Mouse (Mus musculus) heart, embryonic 10.5 days (tissue): ENCODE measurements around the gene Polg2. TPM values are rescaled to one million over a fixed set of nuclear protein-coding genes. Genes with fewer than 3 reads are reported as not detected.
A peak's percentile ranks its signal among the peaks of the same experiment; 100 is the strongest.
"Not testable (repeated sequence)": the region's sequence is repeated elsewhere in the genome, so short reads cannot be mapped to it uniquely, and the experiment has no call there.

Source experiments
- DNase-seq: peaks from one replicate; pipeline ENCODE4 v3.0.0-alpha.2; 2017; ENCODE audit warnings: low spot score
- H3K27ac ChIP-seq: fragments of 300-500 bp; sonication (generic); 2 replicates; pipeline ENCODE4 v1.5.1; 2016; ENCODE audit warnings: mild to moderate bottlenecking
- H3K27me3 ChIP-seq: fragments of 300-500 bp; sonication (generic); 2 replicates; pipeline ENCODE4 v1.6.1; 2016; ENCODE audit warnings: mild to moderate bottlenecking; ENCODE audit not compliant: poor library complexity, insufficient read depth, severe bottlenecking
- H3K36me3 ChIP-seq: fragments of 300-500 bp; sonication (generic); 2 replicates; pipeline ENCODE4 v1.6.1; 2016; ENCODE audit warnings: mild to moderate bottlenecking, moderate library complexity
- H3K4me1 ChIP-seq: fragments of 300-500 bp; sonication (generic); 2 replicates; pipeline ENCODE4 v1.6.1; 2016; ENCODE audit warnings: mild to moderate bottlenecking
- H3K4me3 ChIP-seq: fragments of 300-500 bp; sonication (generic); 2 replicates; pipeline ENCODE4 v1.5.1; 2016; ENCODE audit warnings: mild to moderate bottlenecking, moderate library complexity
- H3K9me3 ChIP-seq: fragments of 300-500 bp; sonication (generic); 2 replicates; pipeline ENCODE4 v1.6.1; 2016; ENCODE audit warnings: mild to moderate bottlenecking, moderate library complexity
- WGBS: fragments of 180-500 bp; shearing (Covaris S2); methylation state at CpG from one replicate; pipeline ENCODE4 v1.1.7; 2016; 5-methylcytosine and 5-hydroxymethylcytosine counted together
- microRNA-seq: library from miRNA; unstranded; fragments of <30 nt; microRNA quantifications from one replicate; pipeline ENCODE4, GENCODE M21; 2017
- polyA plus RNA-seq: library from polyadenylated mRNA; unstranded; fragments of >200 nt; fragmentation: Nextera tagmentation; extraction: Ambion mirVana; gene quantifications from 2 replicates; pipeline ENCODE4 v1.2.1, GENCODE M21; 2016

Polg2 gene
- polyA plus RNA-seq, 1 experiment from 2014 or later, result 9.9 TPM

- not testable (repeated sequence) for H3K4me3 ChIP-seq
Observed at GRCm38 (mm10) chr11:106724916-106725235, 54.5 kb downstream of the Polg2 start.

GRCm38 (mm10) chr11:106724176-106724915 lies 55.0 kb downstream of the Polg2 start:
- Histone ChIP-seq H3K27ac (no peak overlapping the region), H3K4me3 (no peak overlapping the region), H3K4me1 (peaks cover 30% of the 10 kb centered on the region), H3K9me3 (no peaks in the 10 kb centered on the region), H3K27me3 (no peaks in the 10 kb centered on the region), H3K36me3 (no peaks in the 10 kb centered on the region)
- no peak for DNase-seq
- 84% methylated on average over 10 of the region's 10 CpGs for WGBS

More at GRCm38 (mm10) chr11:106724916-106725235, 54.5 kb downstream of the Polg2 start:
- 87% methylated on average over 9 of the region's 9 CpGs for WGBS
- H3K36me3 ChIP-seq, DNase-seq, H3K27ac ChIP-seq, H3K9me3 ChIP-seq, H3K27me3 ChIP-seq: not testable (repeated sequence)
- peaks cover 33% of the 10 kb centered on the region for H3K4me1 ChIP-seq

- no peaks in the 10 kb centered on the region for H3K9me3 ChIP-seq
- H3K4me3 ChIP-seq, result no peak overlapping the region
- H3K27me3 ChIP-seq, result no peaks in the 10 kb centered on the region
- WGBS, result 70% methylated on average over 15 of the region's 15 CpGs
- H3K4me1 ChIP-seq, result peaks cover 26% of the 10 kb centered on the region
- no peak for DNase-seq
- H3K36me3 ChIP-seq, result no peaks in the 10 kb centered on the region
- H3K27ac ChIP-seq, result peak overlapping the region; percentile 83
Observed at GRCm38 (mm10) chr11:106723611-106724125, 55.7 kb downstream of the Polg2 start.

GRCm38 (mm10) chr11:106722831-106723361 lies 56.4 kb downstream of the Polg2 start:
- Histone ChIP-seq H3K4me1 (peaks cover 18% of the 10 kb centered on the region), H3K27me3 (no peaks in the 10 kb centered on the region), H3K36me3 (no peaks in the 10 kb centered on the region), H3K9me3 (no peaks in the 10 kb centered on the region), H3K4me3 (peak overlapping the region; percentile 22; the same call in 1 of the 2 replicates), H3K27ac (peak overlapping the region; percentile 83)
- 12% methylated on average over 7 of the region's 7 CpGs for WGBS
- DNase-seq, result peak; percentile 85

GRCm38 (mm10) chr11:106720379-106720778 lies 59.0 kb downstream of the Polg2 start:
- H3K9me3 ChIP-seq, result no peaks in the 10 kb centered on the region
- no peaks in the 10 kb centered on the region for H3K36me3 ChIP-seq
- H3K4me1 ChIP-seq, result peaks cover 18% of the 10 kb centered on the region
- 89% methylated on average over 8 of the region's 8 CpGs for WGBS
- no peak overlapping the region for H3K27ac ChIP-seq
- H3K4me3 ChIP-seq, result no peak overlapping the region
- H3K27me3 ChIP-seq, result no peaks in the 10 kb centered on the region
- DNase-seq, result no peak

Small RNA genes lying within 50 kb of the gene (microRNA-seq; reads per million reads assigned to microRNA genes)
- gene Gm25994, result not detected
- gene Mir3064, result 12.1 reads per million, percentile 26 among the genes with 10 or more reads in this experiment

Other genes starting within 250 kb of the Polg2 start
- gene Tex2, start 166.1 kb downstream of the Polg2 start, polyA plus RNA-seq, result 12.5 and 17.9 TPM in 2 replicates
- gene Pecam1, start 28.9 kb downstream of the Polg2 start, polyA plus RNA-seq, result 40.6 and 56.0 TPM in 2 replicates
- gene Milr1, start 28.3 kb downstream of the Polg2 start, polyA plus RNA-seq, result 0.46 and 1.2 TPM in 2 replicates
- 203 and 259 TPM in 2 replicates for gene Ddx5, start 9.6 kb upstream of the Polg2 start, polyA plus RNA-seq
- 15.8 and 18.3 TPM in 2 replicates for gene Cep95, start 9.7 kb upstream of the Polg2 start, polyA plus RNA-seq
- 9.1 and 11.4 TPM in 2 replicates for gene Smurf2, start 141.2 kb upstream of the Polg2 start, polyA plus RNA-seq
- 431 and 488 TPM in 2 replicates for gene Kpna2, start 220.0 kb upstream of the Polg2 start, polyA plus RNA-seq
- gene 1810010H24Rik, start 246.1 kb upstream of the Polg2 start, polyA plus RNA-seq, result 1.7 and 2.0 TPM in 2 replicates